Mouse (Mus musculus) intestine, embryonic 14.5 days (tissue): ENCODE results near the gene Uox. TPM values are rescaled to one million over a fixed set of nuclear protein-coding genes. Genes with fewer than 3 reads are reported as not detected.

ENCODE experiments used
- ATAC-seq: fragments of 200-750 bp; cut with Nextera tagmentation; replicated peaks from 2 replicates; pipeline ENCODE4 v1.8.0; 2017; ENCODE audit warnings: low read depth, moderate number of reproducible peaks, moderate TSS enrichment, moderate library complexity; ENCODE audit not compliant: low FRiP score, low TSS enrichment
- DNase-seq: peaks from one replicate; pipeline ENCODE4 v3.0.0-alpha.2; 2018; ENCODE audit warnings: low spot score
- H3K27ac ChIP-seq: fragments of 300-500 bp; sonication (generic); 2 replicates; pipeline ENCODE4 v1.5.1; 2014; ENCODE audit warnings: low read depth, mild to moderate bottlenecking, control low read depth
- H3K27me3 ChIP-seq: fragments of 300-500 bp; sonication (generic); replicated peaks from 2 replicates; pipeline ENCODE4 v1.6.1; 2014; ENCODE audit warnings: low read length, control low read depth; ENCODE audit not compliant: control insufficient read depth, insufficient read depth
- H3K36me3 ChIP-seq: fragments of 300-500 bp; sonication (generic); 2 replicates; pipeline ENCODE4 v1.6.1; 2014; ENCODE audit warnings: low read length, control low read depth; ENCODE audit not compliant: control insufficient read depth, insufficient read depth
- H3K4me1 ChIP-seq: fragments of 300-500 bp; sonication (generic); replicated peaks from 2 replicates; pipeline ENCODE4 v1.6.1; 2014; ENCODE audit warnings: low read length, control low read depth, mixed read lengths; ENCODE audit not compliant: control insufficient read depth, insufficient read depth
- H3K4me2 ChIP-seq: fragments of 300-500 bp; sonication (generic); 2 replicates; pipeline ENCODE4 v1.6.1; 2014; ENCODE audit warnings: low read length
- H3K4me3 ChIP-seq: fragments of 300-500 bp; sonication (generic); 2 replicates; pipeline ENCODE4 v1.5.1; 2014; ENCODE audit warnings: low read depth, low read length, control low read depth, mixed read lengths
- H3K9ac ChIP-seq: fragments of 300-500 bp; sonication (generic); 2 replicates; pipeline ENCODE4 v1.6.1; 2014; ENCODE audit warnings: mild to moderate bottlenecking, low read length
- H3K9me3 ChIP-seq: fragments of 300-500 bp; sonication (generic); 2 replicates; pipeline ENCODE4 v1.6.1; 2016; ENCODE audit warnings: low read length, control low read depth; ENCODE audit not compliant: control insufficient read depth
- WGBS: fragments of 180-500 bp; shearing (Covaris S2); extraction: QIAGEN DNeasy Blood & Tissue Kit; methylation state at CpG from one replicate; pipeline ENCODE4 v1.1.7; 2014; 5-methylcytosine and 5-hydroxymethylcytosine counted together
- polyA plus RNA-seq: library from polyadenylated mRNA; unstranded; fragments of >200 nt; fragmentation: Nextera tagmentation; extraction: Ambion mirVana; gene quantifications from 2 replicates; pipeline ENCODE4 v1.2.1, GENCODE M21; 2014

Uox gene
- polyA plus RNA-seq, 1 experiment from 2014 or later: not detected

DNA sequence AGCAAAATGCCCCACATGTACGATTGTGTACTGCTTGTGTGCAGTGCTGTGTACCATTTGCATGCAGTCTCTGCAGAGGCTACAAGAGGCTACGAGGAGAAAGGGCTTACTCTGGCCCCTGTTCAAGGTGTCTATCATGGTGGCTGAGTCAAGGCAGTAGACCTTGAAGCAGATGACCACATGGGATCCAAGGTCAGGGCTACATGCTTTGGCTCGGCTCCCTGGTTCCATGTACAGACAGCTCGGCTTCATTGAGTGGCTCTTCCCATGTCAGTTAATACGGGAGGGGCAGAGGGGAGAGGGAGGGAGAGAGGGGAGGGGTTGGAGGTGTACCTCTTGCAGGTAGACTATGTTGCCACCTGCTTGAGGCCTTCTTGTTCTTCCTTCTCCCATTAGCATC lies 82.2 kb downstream of the Uox start:
- Histone ChIP-seq H3K27me3 (no peaks in the 10 kb centered on the region), H3K4me2 (no peak overlapping the region), H3K36me3 (no peaks in the 10 kb centered on the region), H3K27ac (no peak overlapping the region), H3K4me1 (no peaks in the 10 kb centered on the region), H3K9me3 (no peaks in the 10 kb centered on the region), H3K4me3 (no peak overlapping the region), H3K9ac (no peak overlapping the region)
- 91% methylated on average over 5 of the region's 5 CpGs for WGBS
- DNase-seq: no peak
- ATAC-seq: no peak

DNA sequence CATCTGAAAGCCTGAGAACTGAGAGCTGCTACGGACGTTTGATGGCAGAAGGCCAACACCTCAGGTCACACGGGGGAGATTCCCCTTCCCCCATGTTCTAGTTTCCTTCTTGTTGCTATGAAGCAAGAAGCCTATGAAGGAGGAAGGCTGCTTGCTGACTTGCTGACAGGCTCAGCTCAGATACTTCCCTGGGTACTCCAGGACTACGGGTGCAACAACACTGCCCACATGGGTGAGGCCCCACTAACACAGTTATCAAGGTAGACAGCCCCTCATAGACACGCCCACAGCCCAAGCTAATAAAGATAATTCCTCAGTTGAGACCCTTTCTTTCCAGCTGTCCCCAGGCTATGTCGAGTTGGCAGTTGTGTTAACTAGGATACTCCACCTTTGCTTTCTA lies 83.5 kb downstream of the Uox start:
- DNase-seq (no peak), ATAC-seq (peak; percentile 47; the same call in 1 of the 2 replicates)
- no peak overlapping the region for H3K27ac ChIP-seq
- H3K9ac ChIP-seq: no peak overlapping the region
- no peaks in the 10 kb centered on the region for H3K36me3 ChIP-seq
- no peaks in the 10 kb centered on the region for H3K4me1 ChIP-seq
- WGBS: 51% methylated on average over 6 of the region's 6 CpGs
- no peak overlapping the region for H3K4me3 ChIP-seq
- no peak overlapping the region for H3K4me2 ChIP-seq
- no peaks in the 10 kb centered on the region for H3K9me3 ChIP-seq
- no peaks in the 10 kb centered on the region for H3K27me3 ChIP-seq

DNA sequence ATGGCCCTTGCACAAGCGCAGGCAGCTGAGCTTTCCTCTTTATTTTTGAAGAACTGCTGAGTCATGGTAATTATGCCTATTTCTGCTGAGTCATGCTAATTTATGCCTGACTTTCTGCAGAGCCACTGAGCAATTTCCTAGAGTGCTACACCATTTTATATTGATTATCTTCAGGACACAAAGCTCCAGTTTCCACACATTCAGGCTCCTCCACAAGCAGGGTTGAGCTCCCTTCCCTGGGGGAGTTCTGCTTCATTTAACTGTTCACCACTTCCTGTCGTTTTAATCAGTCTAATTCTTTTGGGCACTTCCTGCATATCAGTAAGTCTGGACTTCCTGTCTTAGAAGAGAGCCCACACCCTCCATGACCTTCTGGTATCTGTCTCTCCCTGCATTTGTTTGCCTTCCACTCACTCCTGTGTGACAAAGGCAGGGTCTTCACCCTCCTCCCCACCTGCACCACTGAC lies 84.9 kb downstream of the Uox start:
- Histone ChIP-seq H3K27me3 (no peaks in the 10 kb centered on the region), H3K9ac (no peak overlapping the region), H3K4me1 (no peaks in the 10 kb centered on the region), H3K4me2 (no peak overlapping the region), H3K36me3 (no peaks in the 10 kb centered on the region), H3K27ac (no peak overlapping the region), H3K9me3 (no peaks in the 10 kb centered on the region), H3K4me3 (no peak overlapping the region)
- DNase-seq (no peak), ATAC-seq (no peak)
- WGBS: 58% methylated on average over 2 of the region's 2 CpGs

DNA sequence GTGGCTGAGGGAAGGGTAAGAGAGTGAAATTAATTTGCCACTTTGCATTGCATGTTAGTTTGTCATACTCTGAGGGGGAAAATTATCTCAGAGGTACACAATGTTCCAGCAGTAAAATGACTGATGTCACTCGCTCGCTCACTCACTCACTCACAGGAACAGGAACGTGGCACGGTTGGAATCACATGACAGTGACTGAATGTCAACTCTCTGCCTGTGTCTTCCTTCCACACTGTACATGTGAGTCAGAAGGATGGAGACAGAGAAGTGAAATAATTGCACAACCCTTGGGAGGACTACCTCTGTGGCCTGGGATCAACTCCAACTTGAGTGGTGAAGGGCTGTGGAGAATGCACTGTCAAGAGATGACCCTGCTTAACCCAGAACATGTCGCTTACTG lies 87.2 kb downstream of the Uox start:
- Histone ChIP-seq H3K4me1 (no peaks in the 10 kb centered on the region), H3K4me3 (no peak overlapping the region), H3K36me3 (no peaks in the 10 kb centered on the region), H3K4me2 (no peak overlapping the region), H3K9ac (no peak overlapping the region), H3K27me3 (no peaks in the 10 kb centered on the region), H3K9me3 (no peaks in the 10 kb centered on the region), H3K27ac (no peak overlapping the region)
- ATAC-seq (no peak), DNase-seq (no peak)
- 87% methylated on average over 5 of the region's 5 CpGs for whole genome bisulfite sequencing

DNA sequence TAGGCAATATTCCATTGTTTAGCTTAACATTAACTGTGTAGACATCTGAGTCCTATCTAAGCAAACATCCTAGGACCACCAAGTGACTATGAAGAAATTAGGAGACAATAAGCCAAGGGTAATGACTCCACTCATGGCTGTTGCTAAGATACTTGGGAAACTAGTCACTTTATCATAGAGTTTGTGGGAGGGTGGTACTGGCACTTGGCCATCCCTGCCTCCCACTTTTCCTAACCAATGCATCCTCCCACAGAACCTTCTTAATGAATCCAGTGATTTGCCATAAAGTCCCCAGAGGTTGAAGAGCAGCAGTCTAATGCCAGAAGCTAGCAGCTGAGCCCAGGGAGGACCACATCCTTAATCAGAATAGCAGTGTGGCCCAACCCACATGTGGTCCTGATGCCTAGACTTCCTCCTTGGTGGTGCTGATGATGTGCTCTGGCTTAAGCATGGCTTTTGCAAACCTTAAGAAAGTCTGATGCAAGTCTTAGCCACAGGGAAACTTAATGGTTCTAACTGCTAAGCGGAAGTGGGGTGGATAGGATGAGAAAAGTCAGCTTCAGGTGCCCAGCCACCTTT lies 87.9 kb downstream of the Uox start:
- WGBS: 95% methylated on average over 1 of the region's 1 CpGs
- H3K4me1 ChIP-seq: no peaks in the 10 kb centered on the region
- H3K9me3 ChIP-seq: no peaks in the 10 kb centered on the region
- H3K27me3 ChIP-seq: no peaks in the 10 kb centered on the region
- no peak for DNase-seq
- ATAC-seq: no peak
- H3K4me2 ChIP-seq: no peak overlapping the region
- no peak overlapping the region for H3K27ac ChIP-seq
- no peak overlapping the region for H3K9ac ChIP-seq
- H3K36me3 ChIP-seq: no peaks in the 10 kb centered on the region
- H3K4me3 ChIP-seq: no peak overlapping the region

DNA sequence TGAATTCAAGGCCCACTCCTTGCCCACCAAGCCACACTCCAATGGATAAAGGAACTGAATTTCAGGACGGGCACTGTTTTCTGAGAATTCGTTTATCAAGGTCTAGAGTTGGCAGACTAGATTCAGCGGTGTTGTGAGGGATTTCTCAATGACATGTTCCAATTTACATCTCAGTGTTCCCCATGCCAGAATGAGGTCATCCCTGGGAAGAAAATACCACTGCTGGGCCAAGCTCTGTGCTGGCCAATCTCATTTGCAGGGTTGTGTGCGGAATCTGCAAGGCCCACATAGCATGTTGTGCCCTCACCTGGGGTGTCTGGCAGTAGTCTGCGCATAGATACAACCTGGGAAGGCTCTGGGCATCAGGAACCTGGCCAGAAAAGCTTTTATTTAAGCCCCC lies 89.1 kb downstream of the Uox start:
- Histone ChIP-seq H3K36me3 (no peaks in the 10 kb centered on the region), H3K27me3 (no peaks in the 10 kb centered on the region), H3K4me2 (no peak overlapping the region), H3K9me3 (no peaks in the 10 kb centered on the region), H3K4me3 (no peak overlapping the region), H3K9ac (no peak overlapping the region), H3K27ac (no peak overlapping the region), H3K4me1 (no peaks in the 10 kb centered on the region)
- no peak for ATAC-seq
- WGBS: 94% methylated on average over 5 of the region's 5 CpGs
- no peak for DNase-seq

DNA sequence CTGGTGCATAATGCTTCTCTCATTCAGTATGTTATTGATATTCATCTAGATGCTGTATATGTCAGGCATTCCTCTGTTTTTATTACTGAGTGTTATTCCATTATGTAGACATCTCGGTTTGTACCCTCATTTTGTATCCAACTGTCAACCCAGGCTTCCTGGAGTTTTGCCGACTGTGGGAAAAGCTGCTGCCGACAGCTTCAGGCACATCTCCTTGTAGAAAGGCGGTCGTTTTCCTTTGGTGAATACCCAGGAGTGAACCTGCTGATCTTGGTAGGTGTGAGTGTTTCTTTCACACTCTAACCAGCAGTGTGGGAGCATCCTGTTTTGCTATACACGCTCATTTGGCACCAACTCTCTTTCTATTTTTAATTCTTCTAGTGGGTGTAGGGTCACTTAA lies 90.8 kb downstream of the Uox start:
- Histone ChIP-seq H3K4me1 (no peaks in the 10 kb centered on the region), H3K27me3 (no peaks in the 10 kb centered on the region), H3K27ac (no peak overlapping the region), H3K4me2 (no peak overlapping the region), H3K9ac (no peak overlapping the region), H3K4me3 (no peak overlapping the region), H3K9me3 (no peaks in the 10 kb centered on the region), H3K36me3 (no peaks in the 10 kb centered on the region)
- WGBS: 66% methylated on average over 6 of the region's 6 CpGs
- DNase-seq (no peak), ATAC-seq (no peak)

DNA sequence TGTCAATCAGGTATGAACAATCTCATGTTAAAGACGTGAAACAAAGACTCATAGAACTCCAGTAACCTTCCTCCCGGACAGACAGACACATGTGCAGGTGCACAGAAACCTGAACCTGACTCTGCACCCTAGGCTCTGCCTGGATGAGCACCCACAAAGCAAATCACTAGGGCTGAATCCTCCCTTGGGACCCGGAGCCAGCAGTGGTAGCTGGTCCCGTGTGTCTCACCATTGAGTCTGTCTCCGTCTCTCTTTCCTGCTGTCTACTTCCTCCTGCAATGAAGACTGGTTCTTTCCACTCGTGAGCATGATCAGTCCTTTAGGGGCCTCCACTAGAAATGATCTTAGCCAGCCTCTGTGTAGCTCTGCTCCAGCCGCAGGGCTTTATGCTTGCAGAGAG lies 91.7 kb downstream of the Uox start:
- Histone ChIP-seq H3K9ac (no peak overlapping the region), H3K36me3 (no peaks in the 10 kb centered on the region), H3K4me3 (no peak overlapping the region), H3K9me3 (no peaks in the 10 kb centered on the region), H3K27me3 (no peaks in the 10 kb centered on the region), H3K27ac (no peak overlapping the region), H3K4me2 (no peak overlapping the region), H3K4me1 (no peaks in the 10 kb centered on the region)
- WGBS: 83% methylated on average over 7 of the region's 7 CpGs
- ATAC-seq: no peak
- no peak for DNase-seq

DNA sequence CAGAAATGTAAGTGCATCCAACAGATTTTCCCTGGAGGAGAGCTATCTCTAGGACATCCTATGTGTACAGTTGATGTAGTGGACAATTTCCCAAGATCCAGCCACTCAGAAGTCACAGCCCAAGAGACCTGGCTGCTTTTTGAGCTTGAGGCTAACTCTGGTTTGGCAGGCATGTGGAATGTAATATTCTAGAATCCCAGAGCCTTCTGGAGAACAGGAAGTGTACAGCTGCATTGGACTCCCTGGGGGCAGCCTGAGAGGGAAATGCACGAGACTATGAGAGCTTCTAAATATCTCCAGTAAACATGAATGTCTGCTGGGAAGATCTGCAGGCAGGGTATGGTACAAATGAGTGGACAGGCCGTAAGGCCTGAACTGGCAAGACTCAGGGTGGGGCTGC lies 100.9 kb downstream of the Uox start:
- WGBS: 58% methylated on average over 2 of the region's 2 CpGs
- H3K4me3 ChIP-seq: no peak overlapping the region
- no peak overlapping the region for H3K9ac ChIP-seq
- ATAC-seq: no peak
- no peaks in the 10 kb centered on the region for H3K27me3 ChIP-seq
- H3K9me3 ChIP-seq: no peaks in the 10 kb centered on the region
- H3K27ac ChIP-seq: no peak overlapping the region
- no peak for DNase-seq
- H3K36me3 ChIP-seq: no peaks in the 10 kb centered on the region
- H3K4me1 ChIP-seq: no peaks in the 10 kb centered on the region
- no peak overlapping the region for H3K4me2 ChIP-seq
